Mouse (Mus musculus) heart, embryonic 15.5 days (tissue): ENCODE measurements around the gene Mob3a. TPM values are rescaled to one million over a fixed set of nuclear protein-coding genes. Genes with fewer than 3 reads are reported as not detected.
A peak's percentile ranks its signal among the peaks of the same experiment; 100 is the strongest.

ENCODE experiments used
- ATAC-seq: fragments of 200-750 bp; cut with Nextera tagmentation; replicated peaks from 2 replicates; pipeline ENCODE4 v1.8.0; 2017; ENCODE audit warnings: low read depth, moderate TSS enrichment; ENCODE audit not compliant: insufficient number of reproducible peaks, insufficient read depth, low FRiP score
- H3K27ac ChIP-seq: fragments of 300-500 bp; sonication (generic); 2 replicates; pipeline ENCODE4 v1.5.1; 2015; ENCODE audit warnings: mild to moderate bottlenecking, inconsistent platforms
- H3K27me3 ChIP-seq: fragments of 300-500 bp; sonication (generic); 2 replicates; pipeline ENCODE4 v1.6.1; 2015; ENCODE audit warnings: inconsistent platforms
- H3K36me3 ChIP-seq: fragments of 300-500 bp; sonication (generic); 2 replicates; pipeline ENCODE4 v1.6.1; 2015; ENCODE audit warnings: mild to moderate bottlenecking, inconsistent platforms
- H3K4me1 ChIP-seq: fragments of 300-500 bp; sonication (generic); replicated peaks from 2 replicates; pipeline ENCODE4 v1.6.1; 2015; ENCODE audit warnings: inconsistent platforms
- H3K4me2 ChIP-seq: fragments of 300-500 bp; sonication (generic); 2 replicates; pipeline ENCODE4 v1.6.1; 2015; ENCODE audit warnings: inconsistent platforms, mild to moderate bottlenecking, moderate library complexity
- H3K4me3 ChIP-seq: fragments of 300-500 bp; sonication (generic); 2 replicates; pipeline ENCODE4 v1.5.1; 2015; ENCODE audit warnings: mild to moderate bottlenecking, inconsistent platforms
- H3K9ac ChIP-seq: fragments of 300-500 bp; sonication (generic); 2 replicates; pipeline ENCODE4 v1.6.1; 2015; ENCODE audit warnings: mild to moderate bottlenecking, inconsistent platforms
- H3K9me3 ChIP-seq: fragments of 300-500 bp; sonication (generic); replicated peaks from 2 replicates; pipeline ENCODE4 v1.6.1; 2016; ENCODE audit warnings: inconsistent platforms
- WGBS: fragments of 180-500 bp; shearing (Covaris S2); methylation state at CpG from one replicate; pipeline ENCODE4 v1.1.7; 2015; ENCODE audit warnings: mixed read lengths; 5-methylcytosine and 5-hydroxymethylcytosine counted together
- polyA plus RNA-seq: library from polyadenylated mRNA; unstranded; fragments of >200 nt; fragmentation: Nextera tagmentation; extraction: Ambion mirVana; gene quantifications from 2 replicates; pipeline ENCODE4 v1.2.1, GENCODE M21; 2015

Mob3a gene
- polyA plus RNA-seq, 1 experiment from 2014 or later = 22.1 TPM

DNA sequence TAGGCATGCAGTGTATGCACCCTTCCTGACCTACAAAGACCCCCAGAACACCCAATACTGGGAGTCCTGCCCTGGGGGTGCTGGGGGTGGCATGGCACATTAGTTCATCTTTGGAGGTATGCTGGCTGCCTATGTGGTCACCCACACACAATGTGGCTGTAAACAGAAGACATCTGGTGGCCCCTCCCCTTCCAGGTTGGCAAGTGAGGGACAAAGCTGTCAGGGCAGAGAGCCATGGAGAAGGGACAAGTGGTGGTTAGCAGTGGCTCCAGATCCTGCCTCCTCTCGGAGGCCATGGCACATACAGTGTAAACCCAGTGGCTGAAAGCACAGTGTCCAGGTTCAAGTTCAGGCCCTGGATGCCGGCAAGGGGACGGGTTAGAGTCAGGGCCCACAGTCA lies 15.2 kb downstream of the Mob3a start:
- WGBS = 89% methylated on average over 3 of the region's 3 CpGs
- Histone ChIP-seq H3K27me3 (no peaks in the 10 kb centered on the region), H3K27ac (no peak overlapping the region), H3K4me2 (no peak overlapping the region), H3K36me3 (peaks cover 54% of the 10 kb centered on the region), H3K9me3 (no peaks in the 10 kb centered on the region), H3K4me3 (no peak overlapping the region), H3K4me1 (0 out of 2 replicates have a peak, but pooled peaks cover 3% of the 10 kb centered on the region), H3K9ac (no peak overlapping the region)
- no peak for ATAC-seq

DNA sequence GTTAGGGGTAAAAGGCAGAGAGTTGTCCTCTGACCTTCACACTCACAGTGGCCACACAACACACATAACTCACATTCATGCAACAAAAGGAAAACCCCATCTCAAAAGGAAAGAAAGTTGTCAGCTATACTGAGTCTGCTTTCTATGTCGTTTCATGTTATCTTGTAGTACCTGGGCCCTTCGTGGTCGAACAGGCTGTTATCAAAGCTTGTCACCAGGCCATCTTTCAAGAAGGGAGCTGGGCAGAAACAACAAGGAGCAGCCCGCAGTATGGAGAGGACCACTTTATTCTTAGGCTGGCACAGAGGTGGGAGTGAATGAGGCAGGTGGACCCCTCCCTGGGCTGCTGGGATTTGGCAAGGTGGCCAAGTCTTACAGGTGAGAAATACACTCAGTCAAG lies 16.8 kb downstream of the Mob3a start:
- no peak for ATAC-seq
- Histone ChIP-seq H3K27ac (no peak overlapping the region), H3K27me3 (no peaks in the 10 kb centered on the region), H3K4me3 (no peak overlapping the region), H3K9ac (no peak overlapping the region), H3K4me2 (no peak overlapping the region), H3K9me3 (no peaks in the 10 kb centered on the region), H3K4me1 (peaks cover 8% of the 10 kb centered on the region), H3K36me3 (peaks cover 43% of the 10 kb centered on the region)
- WGBS = 45% methylated on average over 4 of the region's 4 CpGs

GRCm38 (mm10) chr10:80684214-80684613 lies 17.6 kb downstream of the Mob3a start:
- no peak overlapping the region for H3K4me3 ChIP-seq
- no peak overlapping the region for H3K9ac ChIP-seq
- peaks cover 15% of the 10 kb centered on the region for H3K4me1 ChIP-seq
- no peak overlapping the region for H3K4me2 ChIP-seq
- WGBS = 53% methylated on average over 6 of the region's 6 CpGs
- no peaks in the 10 kb centered on the region for H3K27me3 ChIP-seq
- no peak overlapping the region for H3K27ac ChIP-seq
- no peaks in the 10 kb centered on the region for H3K9me3 ChIP-seq
- peak; percentile 40; the same call in 1 of the 2 replicates for ATAC-seq
- peaks cover 38% of the 10 kb centered on the region for H3K36me3 ChIP-seq

DNA sequence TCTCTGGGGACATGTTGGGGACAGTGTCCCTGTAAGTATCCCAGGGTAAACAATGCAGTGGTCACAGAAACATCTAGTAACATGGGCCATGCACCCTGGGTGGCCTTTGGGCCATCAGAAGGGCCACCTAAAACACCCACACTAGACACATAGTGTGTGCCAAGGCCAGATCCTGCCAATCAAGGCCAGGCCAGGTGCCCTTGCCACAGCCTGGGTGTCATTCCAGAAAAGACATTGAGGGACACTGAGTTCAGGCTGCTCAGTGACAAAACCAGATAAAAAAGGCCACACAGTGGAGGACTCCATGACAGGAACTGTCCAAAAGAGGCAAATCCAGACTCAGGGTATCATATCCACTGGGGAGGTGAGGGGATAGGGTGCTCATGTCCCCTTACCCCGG lies 18.1 kb downstream of the Mob3a start:
- peaks cover 37% of the 10 kb centered on the region for H3K36me3 ChIP-seq
- no peaks in the 10 kb centered on the region for H3K9me3 ChIP-seq
- WGBS = 86% methylated on average over 1 of the region's 1 CpGs
- H3K4me3 ChIP-seq = no peak overlapping the region
- H3K9ac ChIP-seq = no peak overlapping the region
- no peak for ATAC-seq
- H3K27me3 ChIP-seq = no peaks in the 10 kb centered on the region
- H3K4me1 ChIP-seq = peaks cover 21% of the 10 kb centered on the region
- H3K4me2 ChIP-seq = no peak overlapping the region
- no peak overlapping the region for H3K27ac ChIP-seq

DNA sequence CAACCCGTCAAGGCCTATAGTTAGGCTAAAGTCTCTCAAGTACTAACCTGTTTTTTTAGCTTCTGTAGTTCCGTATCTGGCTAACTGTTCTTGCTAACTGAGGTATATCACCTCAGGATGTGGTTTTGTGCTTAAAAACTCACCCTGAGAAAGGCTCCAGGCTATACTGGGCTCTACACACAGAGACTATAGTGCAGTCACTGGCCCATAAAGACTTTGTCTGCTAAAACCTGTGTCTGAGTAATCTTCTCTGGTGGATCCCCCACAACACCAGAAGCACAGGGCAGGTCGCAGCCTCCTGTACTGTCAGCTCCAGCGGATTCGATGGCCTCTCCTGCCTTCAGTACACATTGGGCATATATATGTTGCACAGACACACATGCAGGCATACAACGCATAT lies 19.8 kb downstream of the Mob3a start:
- H3K27ac ChIP-seq = no peak overlapping the region
- H3K9me3 ChIP-seq = no peaks in the 10 kb centered on the region
- no peak overlapping the region for H3K4me2 ChIP-seq
- ATAC-seq = no peak
- WGBS = 91% methylated on average over 6 of the region's 6 CpGs
- peaks cover 37% of the 10 kb centered on the region for H3K4me1 ChIP-seq
- H3K9ac ChIP-seq = no peak overlapping the region
- no peak overlapping the region for H3K4me3 ChIP-seq
- no peaks in the 10 kb centered on the region for H3K27me3 ChIP-seq
- H3K36me3 ChIP-seq = peaks cover 30% of the 10 kb centered on the region

DNA sequence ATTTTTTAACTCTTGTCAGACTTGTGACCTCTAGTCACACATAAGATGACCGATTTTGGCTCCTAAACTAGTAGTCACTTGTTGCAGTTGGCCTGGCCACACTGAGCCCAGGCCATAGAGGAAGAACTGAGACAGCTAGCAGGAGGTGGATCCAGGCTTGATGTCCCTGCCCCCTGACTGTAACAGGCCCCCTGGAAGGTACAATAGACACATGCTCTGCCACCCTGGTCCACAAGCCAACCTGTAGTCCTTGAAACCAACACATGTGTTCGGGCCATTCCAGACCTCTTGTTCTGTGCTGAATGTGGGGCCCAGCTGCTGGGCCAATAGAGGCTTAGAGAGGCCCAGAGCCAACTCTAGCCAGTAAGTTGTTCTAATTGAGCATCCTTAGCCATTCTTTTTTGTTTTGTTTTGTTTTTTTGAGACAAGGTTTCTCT lies 21.5 kb downstream of the Mob3a start:
- H3K36me3 ChIP-seq = peaks cover 13% of the 10 kb centered on the region; the same call in 1 of the 2 replicates
- 64% methylated on average over 2 of the region's 2 CpGs for WGBS
- no peak overlapping the region for H3K4me2 ChIP-seq
- H3K27me3 ChIP-seq = no peaks in the 10 kb centered on the region
- peak overlapping the region; percentile 97 for H3K27ac ChIP-seq
- 0 out of 2 replicates have a peak overlapping the region, but pooled peaks have one; percentile 16 for H3K9ac ChIP-seq
- H3K4me1 ChIP-seq = peaks cover 43% of the 10 kb centered on the region
- no peak overlapping the region for H3K4me3 ChIP-seq
- no peaks in the 10 kb centered on the region for H3K9me3 ChIP-seq
- ATAC-seq = no peak

DNA sequence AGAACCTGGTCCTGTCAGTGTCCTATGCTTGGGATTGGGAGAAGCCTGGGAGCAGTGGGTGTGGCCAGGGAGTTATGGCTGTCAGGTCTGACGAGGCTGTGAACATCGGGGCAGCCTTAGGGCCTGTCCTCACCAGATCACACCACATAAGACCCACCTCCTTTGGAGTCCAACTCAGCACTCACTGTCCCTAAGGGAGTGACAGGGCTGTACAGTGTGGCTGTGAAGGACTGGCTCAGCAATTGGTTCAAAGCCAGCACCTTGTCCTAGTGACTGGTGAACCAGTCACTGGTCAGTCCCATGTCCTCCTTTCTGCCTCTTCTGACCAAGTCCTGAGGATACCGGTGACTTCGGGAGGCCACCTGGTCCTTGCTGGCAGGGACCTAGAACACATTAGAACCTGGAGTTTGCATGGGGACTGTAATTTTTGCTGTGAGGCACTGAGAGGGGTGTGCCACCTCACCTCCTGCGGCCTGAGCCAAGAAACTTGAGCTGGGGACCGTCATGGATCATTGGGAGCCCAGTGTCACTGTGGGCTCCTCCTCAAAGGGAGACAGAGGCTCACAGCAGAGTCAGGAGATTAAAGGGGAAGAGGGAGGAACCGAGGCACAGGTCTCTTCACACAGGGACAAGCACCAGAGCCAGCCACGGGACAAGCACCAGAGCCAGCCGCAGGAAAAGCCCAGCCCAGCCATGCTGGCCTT lies 22.1 kb downstream of the Mob3a start:
- Histone ChIP-seq H3K27me3 (no peaks in the 10 kb centered on the region), H3K4me1 (peaks cover 49% of the 10 kb centered on the region), H3K9ac (0 out of 2 replicates have a peak overlapping the region, but pooled peaks have one; percentile 16), H3K27ac (peak overlapping the region; percentile 97), H3K4me2 (no peak overlapping the region), H3K4me3 (no peak overlapping the region), H3K9me3 (no peaks in the 10 kb centered on the region), H3K36me3 (peaks cover 13% of the 10 kb centered on the region; the same call in 1 of the 2 replicates)
- WGBS = 41% methylated on average over 9 of the region's 9 CpGs
- ATAC-seq = no peak

DNA sequence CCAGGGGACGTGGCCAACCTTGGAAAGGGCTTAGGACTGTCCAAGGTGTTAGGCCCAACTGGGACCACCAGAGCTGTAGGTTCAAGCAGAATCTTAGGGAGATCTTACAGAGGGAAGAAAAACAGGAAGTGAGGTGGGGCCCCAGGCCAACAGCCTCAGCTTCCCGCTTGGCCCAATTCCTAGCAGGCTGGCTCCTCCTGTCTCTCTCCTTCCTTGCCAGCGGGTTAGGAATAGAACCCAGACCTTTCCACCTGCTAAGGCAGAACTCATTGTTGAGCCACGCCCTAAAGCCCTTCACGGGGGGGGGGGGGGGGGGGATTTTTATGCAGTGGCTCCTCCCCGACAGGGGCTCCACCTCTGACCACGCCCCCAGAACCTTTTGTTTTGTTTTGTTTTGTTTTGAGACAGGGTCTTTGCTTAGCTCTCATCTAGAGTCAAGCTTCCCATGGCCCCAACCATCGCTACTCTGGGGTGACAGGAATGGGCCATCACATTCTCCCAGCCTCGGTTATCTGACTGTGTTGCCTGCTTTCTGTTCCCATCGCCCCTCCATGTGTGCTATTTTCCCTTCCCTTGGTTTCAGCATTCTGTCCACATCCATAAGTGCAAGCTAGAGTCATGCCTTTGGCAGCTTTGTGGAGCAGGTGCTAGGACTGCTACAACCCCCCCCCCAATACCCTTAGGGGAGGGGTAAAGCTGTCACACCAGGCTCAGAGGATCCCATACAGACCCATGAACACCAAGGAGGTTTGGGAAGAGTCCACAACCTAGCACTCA lies 23.0 kb downstream of the Mob3a start:
- WGBS = 41% methylated on average over 10 of the region's 10 CpGs
- ATAC-seq = no peak
- Histone ChIP-seq H3K27ac (peak overlapping the region; percentile 97), H3K4me1 (peaks cover 55% of the 10 kb centered on the region), H3K36me3 (peaks cover 7% of the 10 kb centered on the region; the same call in 1 of the 2 replicates), H3K9ac (0 out of 2 replicates have a peak overlapping the region, but pooled peaks have one; percentile 8), H3K27me3 (no peaks in the 10 kb centered on the region), H3K4me2 (peak overlapping the region; percentile 77), H3K4me3 (peak overlapping the region; percentile 96), H3K9me3 (no peaks in the 10 kb centered on the region)

DNA sequence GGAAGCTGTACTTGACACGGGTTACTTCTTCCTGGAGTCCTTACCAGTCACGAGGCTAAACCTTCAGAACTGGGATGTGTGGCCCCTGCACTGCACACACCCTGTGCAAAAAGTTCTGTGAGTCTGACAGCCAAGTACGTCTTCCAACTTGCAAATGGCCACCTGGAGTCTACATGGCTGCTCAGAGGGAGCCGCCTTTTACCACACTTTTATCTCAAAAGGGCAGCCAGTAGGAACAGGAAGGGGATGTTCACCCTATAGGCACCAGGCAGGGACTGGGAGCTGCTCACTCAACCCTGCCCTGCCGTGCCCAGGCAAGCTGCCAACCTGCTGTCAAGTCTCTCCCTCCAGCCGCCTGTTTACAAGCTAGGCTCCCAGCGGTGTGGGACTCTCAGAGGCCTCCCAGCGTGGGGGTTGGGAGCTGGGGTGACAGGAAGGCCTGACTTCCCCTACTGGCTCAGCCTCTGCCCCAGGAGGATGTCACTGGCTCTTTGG lies 23.8 kb downstream of the Mob3a start, which contains the start of gene Mknk2:
TSS of gene Mknk2 (minus strand) at position 171 of the 495 bp plus-strand sequence.
- WGBS = 3% methylated on average over 8 of the region's 8 CpGs
- H3K27ac ChIP-seq = peak within 1 kb of the TSS; percentile 97
- H3K4me1 ChIP-seq = peaks cover 63% of the 10 kb centered on the region

DNA sequence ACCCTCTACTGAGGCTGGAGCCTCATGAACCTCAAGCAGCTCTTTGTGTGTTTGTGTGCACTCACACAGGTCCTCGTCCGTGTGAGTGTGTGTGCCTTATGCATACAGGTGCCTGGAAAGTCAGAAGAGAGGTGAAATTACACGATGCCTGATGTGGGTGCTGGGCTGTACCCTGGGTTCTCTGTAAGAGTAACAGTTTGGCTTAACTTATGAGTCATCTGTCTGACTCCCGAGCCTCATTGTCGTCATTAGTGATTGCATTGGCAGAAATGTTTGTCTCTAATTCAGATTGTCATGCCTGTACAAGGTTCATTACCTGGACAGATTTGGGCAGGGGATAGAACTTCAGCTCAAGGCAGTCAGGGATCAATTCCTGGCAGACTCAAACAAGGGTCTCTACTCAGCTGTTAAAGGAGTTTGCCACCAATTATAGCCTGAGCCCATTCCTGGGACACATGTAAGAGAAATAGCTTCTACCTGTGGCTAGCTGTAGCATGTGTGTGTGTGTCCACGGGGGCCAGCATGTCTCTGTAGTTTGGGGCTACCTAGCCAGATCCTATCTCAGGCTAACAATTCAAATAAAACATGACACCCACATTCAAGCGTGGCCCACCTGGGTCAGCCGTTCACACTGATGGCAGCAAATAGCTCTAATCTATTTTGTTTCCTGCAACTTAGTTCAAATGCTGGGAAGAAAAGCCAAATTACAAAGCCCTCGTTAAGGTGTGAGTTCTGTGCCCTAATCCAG lies 24.5 kb downstream of the Mob3a start:
- Histone ChIP-seq H3K4me1 (peaks cover 70% of the 10 kb centered on the region), H3K27me3 (no peaks in the 10 kb centered on the region), H3K4me3 (peak overlapping the region; percentile 96), H3K27ac (peak overlapping the region; percentile 97), H3K9ac (peak overlapping the region; percentile 70), H3K36me3 (no peaks in the 10 kb centered on the region; the same call in 1 of the 2 replicates), H3K4me2 (peak overlapping the region; percentile 77), H3K9me3 (no peaks in the 10 kb centered on the region)
- ATAC-seq = no peak
- 24% methylated on average over 9 of the region's 9 CpGs for WGBS

More for the DNA sequence above, 23.8 kb downstream of the Mob3a start, which contains the start of gene Mknk2:
- peak; percentile 60 for ATAC-seq
- H3K4me2 ChIP-seq = peak within 1 kb of the TSS; percentile 77
- no peaks in the 10 kb centered on the region for H3K27me3 ChIP-seq
- peak within 1 kb of the TSS; percentile 96 for H3K4me3 ChIP-seq
- peak within 1 kb of the TSS; percentile 70 for H3K9ac ChIP-seq
- peaks cover under 1% of the 10 kb centered on the region; the same call in 1 of the 2 replicates for H3K36me3 ChIP-seq
- H3K9me3 ChIP-seq = no peaks in the 10 kb centered on the region
